Mouse (Mus musculus): ENCODE measurements around the gene Ddn. TPM values are rescaled to one million over a fixed set of nuclear protein-coding genes. Genes with fewer than 3 reads are reported as not detected.
A peak's percentile ranks its signal among the peaks of the same experiment; 100 is the strongest.

The Ddn gene
- polyA plus RNA-seq, 1 experiment = not detected

GRCm38 (mm10) chr15:98777762-98778161, 31.5 kb downstream of the Ddn start, which contains the start of gene Wnt10b:
Gene Wnt10b, minus strand, starts transcription at chr15:98778150.
- peak within 1 kb of the TSS; percentile 18 for H3K4me3 ChIP-seq (ENCODE audit: insufficient read depth, low read depth, low read length)
- H3K4me1 ChIP-seq (ENCODE audit: control insufficient read depth, insufficient read depth, insufficient read length, low read length) = no peaks in the 10 kb centered on the region

GRCm38 (mm10) chr15:98777005-98777616, 32.2 kb downstream of the Ddn start:
- H3K4me3 ChIP-seq (ENCODE audit: insufficient read depth, low read depth, low read length) = peak overlapping the region; percentile 37
- no peak overlapping the region for H3K27ac ChIP-seq (replicated peaks; ENCODE audit: low read depth, low read length)
- H3K4me1 ChIP-seq (ENCODE audit: control insufficient read depth, insufficient read depth, insufficient read length, low read length) = no peaks in the 10 kb centered on the region

More at GRCm38 (mm10) chr15:98777762-98778161, 31.5 kb downstream of the Ddn start, which contains the start of gene Wnt10b:
- no peak within 1 kb of the TSS for H3K27ac ChIP-seq (replicated peaks; ENCODE audit: low read depth, low read length)

GRCm38 (mm10) chr15:98776280-98777004, 32.8 kb downstream of the Ddn start:
- H3K27ac ChIP-seq (replicated peaks; ENCODE audit: low read depth, low read length) = no peak overlapping the region
- H3K4me1 ChIP-seq (ENCODE audit: control insufficient read depth, insufficient read depth, insufficient read length, low read length) = no peaks in the 10 kb centered on the region
- H3K4me3 ChIP-seq (ENCODE audit: insufficient read depth, low read depth, low read length) = peak overlapping the region; percentile 37

GRCm38 (mm10) chr15:98775533-98775932, 33.8 kb downstream of the Ddn start:
- Histone ChIP-seq H3K4me3 (ENCODE audit: insufficient read depth, low read depth, low read length) (no peak overlapping the region), H3K4me1 (ENCODE audit: control insufficient read depth, insufficient read depth, insufficient read length, low read length) (no peaks in the 10 kb centered on the region), H3K27ac (replicated peaks; ENCODE audit: low read depth, low read length) (no peak overlapping the region)

DNA sequence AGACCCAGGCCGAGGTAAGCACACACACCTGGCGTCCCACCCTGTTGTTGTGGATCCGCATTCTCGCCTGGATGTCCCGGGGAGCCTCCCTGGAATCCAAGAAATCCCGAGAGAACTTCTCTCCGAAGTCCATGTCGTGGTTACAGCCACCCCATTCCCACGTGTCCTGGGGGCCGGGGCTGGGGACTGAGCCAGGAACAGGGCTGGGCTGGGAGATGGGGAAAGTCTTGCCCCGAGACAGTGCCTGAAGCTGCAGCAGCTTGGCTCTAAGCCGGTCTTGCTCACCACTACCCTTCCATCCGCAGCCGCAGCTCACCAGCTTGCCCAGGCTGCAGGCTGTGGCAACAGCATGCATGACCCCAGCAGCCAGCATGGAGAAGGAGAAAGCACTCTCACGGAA, 35.2 kb downstream of the Ddn start:
- Histone ChIP-seq H3K27ac (replicated peaks; ENCODE audit: low read depth, low read length) (no peak overlapping the region), H3K4me1 (ENCODE audit: control insufficient read depth, insufficient read depth, insufficient read length, low read length) (no peaks in the 10 kb centered on the region), H3K4me3 (ENCODE audit: insufficient read depth, low read depth, low read length) (no peak overlapping the region)

GRCm38 (mm10) chr15:98772511-98773211, 36.6 kb downstream of the Ddn start:
- Histone ChIP-seq H3K4me1 (ENCODE audit: control insufficient read depth, insufficient read depth, insufficient read length, low read length) (no peaks in the 10 kb centered on the region), H3K27ac (replicated peaks; ENCODE audit: low read depth, low read length) (no peak overlapping the region), H3K4me3 (ENCODE audit: insufficient read depth, low read depth, low read length) (peak overlapping the region; percentile 48)

GRCm38 (mm10) chr15:98771813-98772425, 37.4 kb downstream of the Ddn start:
- Histone ChIP-seq H3K4me1 (ENCODE audit: control insufficient read depth, insufficient read depth, insufficient read length, low read length) (no peaks in the 10 kb centered on the region), H3K27ac (replicated peaks; ENCODE audit: low read depth, low read length) (no peak overlapping the region), H3K4me3 (ENCODE audit: insufficient read depth, low read depth, low read length) (peak overlapping the region; percentile 48)

DNA sequence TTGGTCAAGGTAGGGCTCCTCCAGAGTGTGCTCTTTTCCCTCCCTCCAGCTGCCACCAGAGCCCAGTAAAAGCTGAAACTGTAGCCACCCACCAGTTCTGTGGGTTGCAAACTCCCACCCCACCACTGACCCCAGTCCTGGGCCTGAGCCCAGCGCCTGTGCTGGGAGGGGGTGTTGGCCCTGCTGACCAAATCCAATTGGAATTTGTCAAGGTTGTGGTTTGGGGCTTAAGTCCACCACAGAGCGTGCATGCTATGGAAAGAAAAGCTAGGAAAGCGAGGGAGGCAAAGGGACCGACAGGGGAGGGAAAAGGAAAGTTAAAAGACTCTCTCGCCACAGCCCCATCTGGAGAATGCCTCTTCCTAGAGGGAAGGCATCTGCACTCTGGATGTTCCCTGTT, 41.0 kb downstream of the Ddn start:
- no peak overlapping the region for H3K27ac ChIP-seq (replicated peaks; ENCODE audit: low read depth, low read length)
- H3K4me3 ChIP-seq (ENCODE audit: insufficient read depth, low read depth, low read length) = no peak overlapping the region
- H3K4me1 ChIP-seq (ENCODE audit: control insufficient read depth, insufficient read depth, insufficient read length, low read length) = no peaks in the 10 kb centered on the region

- no peak overlapping the region for H3K27ac ChIP-seq (replicated peaks; ENCODE audit: low read depth, low read length)
- H3K4me3 ChIP-seq (ENCODE audit: insufficient read depth, low read depth, low read length) = no peak overlapping the region
- H3K4me1 ChIP-seq (ENCODE audit: control insufficient read depth, insufficient read depth, insufficient read length, low read length) = 0 out of 2 replicates have a peak, but pooled peaks cover 2% of the 10 kb centered on the region
Measured at GRCm38 (mm10) chr15:98765929-98766328, 43.4 kb downstream of the Ddn start.

DNA sequence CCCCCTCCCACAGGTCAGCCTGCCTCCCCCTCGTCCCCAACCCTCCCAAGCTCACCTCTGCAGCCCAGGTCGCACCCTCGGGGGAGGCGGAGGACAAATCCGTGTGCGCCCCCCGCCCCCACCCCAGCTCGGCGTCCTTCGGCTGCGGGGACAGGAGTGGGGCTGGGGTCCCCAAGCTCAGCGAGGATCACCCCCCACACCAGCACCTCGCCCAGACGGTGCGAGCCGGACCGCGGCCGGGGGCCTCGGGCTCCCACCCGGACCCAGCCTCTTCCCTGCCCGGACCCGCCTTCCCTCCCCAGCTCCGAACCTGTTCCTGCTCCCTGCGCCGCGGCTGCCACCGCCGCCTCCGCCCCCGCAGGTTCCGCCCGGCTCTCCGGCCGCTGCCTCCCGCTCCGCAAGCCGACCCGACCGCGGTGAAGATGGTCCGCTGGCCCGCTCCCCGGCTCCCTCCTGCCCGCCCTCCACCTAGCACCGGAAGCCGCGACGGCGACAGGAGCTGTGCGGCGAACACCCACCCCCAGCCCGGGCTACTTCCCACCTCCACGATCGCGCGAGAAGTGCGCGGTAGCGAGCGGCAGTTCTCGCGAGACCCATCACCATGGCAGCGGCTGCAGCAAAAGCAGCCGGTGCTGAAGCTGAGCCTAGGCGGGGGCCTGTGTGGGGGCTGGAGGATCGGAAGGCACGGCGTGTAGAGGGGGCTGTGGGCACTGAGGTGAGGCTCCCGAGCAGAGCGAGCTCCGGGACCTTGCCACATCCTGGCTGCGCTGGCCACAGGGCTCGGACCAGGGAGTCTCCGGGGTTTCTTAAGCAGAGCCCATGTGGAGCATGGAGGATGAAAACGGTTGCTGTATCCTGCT, 46.4 kb downstream of the Ddn start, which contains the start of gene Arf3:
Gene Arf3, minus strand, starts transcription at position 545 of the 860 bp plus-strand sequence.
- H3K4me3 ChIP-seq (ENCODE audit: insufficient read depth, low read depth, low read length) = peak within 1 kb of the TSS; percentile 96
- 0 out of 2 replicates have a peak, but pooled peaks cover 2% of the 10 kb centered on the region for H3K4me1 ChIP-seq (ENCODE audit: control insufficient read depth, insufficient read depth, insufficient read length, low read length)
- H3K27ac ChIP-seq (replicated peaks; ENCODE audit: low read depth, low read length) = no peak within 1 kb of the TSS; the same call in 1 of the 2 replicates

DNA sequence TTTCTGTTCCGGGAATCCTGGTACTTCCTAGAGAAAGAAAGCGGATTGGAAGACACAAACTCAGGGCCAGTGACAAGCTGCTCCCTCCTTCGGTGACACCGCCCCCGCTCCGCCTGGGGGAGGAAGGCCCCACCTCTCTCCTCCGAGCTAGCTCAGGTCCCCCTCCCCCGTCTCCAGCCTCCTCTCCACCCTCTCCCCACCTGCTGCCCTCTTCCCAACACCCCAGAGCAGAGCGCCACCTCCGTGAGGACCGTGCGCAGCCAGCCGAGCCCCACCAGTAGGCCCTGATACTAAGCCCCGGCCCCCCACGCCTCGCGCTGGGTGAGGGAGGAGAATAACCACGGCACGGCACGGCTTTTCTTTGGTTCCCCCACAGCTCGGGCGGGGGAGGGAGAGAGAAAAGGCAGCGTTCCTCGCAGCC, 47.1 kb downstream of the Ddn start:
- Histone ChIP-seq H3K4me3 (ENCODE audit: insufficient read depth, low read depth, low read length) (peak overlapping the region; percentile 96), H3K4me1 (ENCODE audit: control insufficient read depth, insufficient read depth, insufficient read length, low read length) (0 out of 2 replicates have a peak, but pooled peaks cover 2% of the 10 kb centered on the region), H3K27ac (replicated peaks; ENCODE audit: low read depth, low read length) (no peak overlapping the region)

- no peaks in the 10 kb centered on the region for H3K4me1 ChIP-seq (ENCODE audit: control insufficient read depth, insufficient read depth, insufficient read length, low read length)
- no peak overlapping the region for H3K27ac ChIP-seq (replicated peaks; ENCODE audit: low read depth, low read length)
- no peak overlapping the region for H3K4me3 ChIP-seq (ENCODE audit: insufficient read depth, low read depth, low read length)
Measured at GRCm38 (mm10) chr15:98754125-98754524, 55.2 kb downstream of the Ddn start.

All from brown adipose tissue, adult 24 weeks (tissue).